Mouse (Mus musculus) brain, embryonic 14.5 days (tissue): ENCODE data around the gene Exoc8. TPM values are rescaled to one million over a fixed set of nuclear protein-coding genes. Genes with fewer than 3 reads are reported as not detected.
A peak's percentile ranks its signal among the peaks of the same experiment; 100 is the strongest.

ENCODE experiments used
- DNase-seq: peaks from one replicate; pipeline ENCODE4 v3.0.0-alpha.2; 2011; ENCODE audit warnings: low read depth
- CTCF ChIP-seq: fragments of 200-500 bp; IDR thresholded peaks from 2 replicates; pipeline ENCODE4 v1.5.1; 2012; ENCODE audit warnings: inconsistent platforms, mild to moderate bottlenecking, moderate library complexity, borderline replicate concordance; ENCODE audit not compliant: insufficient read depth, insufficient read length; ENCODE audit errors: extremely low read depth
- POLR2A ChIP-seq: fragments of 200-500 bp; IDR thresholded peaks from 2 replicates; pipeline ENCODE4 v1.6.1; 2012; ENCODE audit warnings: mild to moderate bottlenecking, inconsistent platforms, borderline replicate concordance; ENCODE audit not compliant: poor library complexity, insufficient read depth, insufficient read length, severe bottlenecking; ENCODE audit errors: extremely low read depth
- polyA plus RNA-seq: library from polyadenylated mRNA; depleted of rRNA; stranded (reverse); fragments of >200 nt; gene quantifications from 2 replicates; pipeline ENCODE4 v1.2.3, GENCODE M21; 2012; rRNA removed

The Exoc8 gene
- polyA plus RNA-seq, result 10.3 and 15.2 TPM in 2 replicates

- peak; percentile 98 for DNase-seq
- TF ChIP-seq CTCF (no peak), POLR2A (peak; percentile 50)
Measured at GRCm38 (mm10) chr8:124897386-124898250, at the start of gene Exoc8, which contains the start of gene Sprtn. TSS of gene Exoc8 (minus strand) at chr8:124897705. TSS of gene Sprtn (plus strand) at chr8:124897886.

- TF ChIP-seq POLR2A, result no peak
- no peak for TF ChIP-seq CTCF
- no peak for DNase-seq
Measured at GRCm38 (mm10) chr8:124944406-124944805, 46.9 kb upstream of the Exoc8 start.

- DNase-seq, result peak; percentile 22
- TF ChIP-seq CTCF, result no peak
- TF ChIP-seq POLR2A, result no peak
Measured at GRCm38 (mm10) chr8:124943801-124944200, 46.3 kb upstream of the Exoc8 start.

DNA sequence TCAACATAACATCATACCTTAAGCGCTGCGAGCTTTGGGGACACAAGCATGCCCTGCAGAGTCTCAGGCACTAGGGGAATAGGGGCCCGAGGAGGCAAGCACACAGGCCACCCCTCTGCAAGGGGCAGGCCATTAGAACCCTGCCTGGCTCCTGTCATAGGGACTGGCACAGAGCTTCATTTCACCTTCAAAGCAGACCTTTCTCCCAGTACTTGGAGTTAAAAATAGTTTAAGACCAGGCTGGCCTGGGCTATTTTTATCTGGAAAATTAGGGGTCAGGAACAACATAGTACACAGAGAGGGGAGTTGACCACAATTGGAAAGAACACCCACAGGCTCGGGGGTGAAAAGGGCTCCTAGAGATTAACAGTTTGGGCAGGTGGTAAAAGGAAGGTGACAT lies 39.8 kb upstream of the Exoc8 start:
- DNase-seq, result no peak
- TF ChIP-seq POLR2A, result no peak
- no peak for TF ChIP-seq CTCF

GRCm38 (mm10) chr8:124936699-124937098 lies 39.2 kb upstream of the Exoc8 start:
- no peak for DNase-seq
- TF ChIP-seq CTCF, result no peak
- no peak for TF ChIP-seq POLR2A

DNA sequence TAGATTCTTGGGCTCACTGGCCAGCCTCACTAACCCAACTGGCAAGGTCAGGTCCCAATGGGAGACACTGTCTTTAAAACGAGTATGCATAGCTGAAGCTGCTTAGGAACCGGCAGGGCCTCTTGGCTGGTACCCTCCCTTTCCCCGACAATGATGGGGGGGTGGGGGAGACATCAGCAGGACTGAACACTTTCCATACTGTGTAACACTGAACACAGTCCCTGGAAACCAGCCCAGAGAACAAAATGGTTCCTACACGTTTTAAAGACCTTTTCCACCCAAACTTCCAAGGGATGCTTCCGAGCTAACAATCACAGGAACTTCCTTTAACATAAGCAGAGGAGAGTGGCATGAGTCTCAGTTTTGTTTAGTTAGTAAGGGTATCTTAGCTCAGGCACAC lies 37.6 kb upstream of the Exoc8 start:
- TF ChIP-seq CTCF (no peak), POLR2A (no peak)
- no peak for DNase-seq

- no peak for TF ChIP-seq CTCF
- no peak for TF ChIP-seq POLR2A
- DNase-seq, result no peak
Measured at GRCm38 (mm10) chr8:124932435-124932834, 34.9 kb upstream of the Exoc8 start.

DNA sequence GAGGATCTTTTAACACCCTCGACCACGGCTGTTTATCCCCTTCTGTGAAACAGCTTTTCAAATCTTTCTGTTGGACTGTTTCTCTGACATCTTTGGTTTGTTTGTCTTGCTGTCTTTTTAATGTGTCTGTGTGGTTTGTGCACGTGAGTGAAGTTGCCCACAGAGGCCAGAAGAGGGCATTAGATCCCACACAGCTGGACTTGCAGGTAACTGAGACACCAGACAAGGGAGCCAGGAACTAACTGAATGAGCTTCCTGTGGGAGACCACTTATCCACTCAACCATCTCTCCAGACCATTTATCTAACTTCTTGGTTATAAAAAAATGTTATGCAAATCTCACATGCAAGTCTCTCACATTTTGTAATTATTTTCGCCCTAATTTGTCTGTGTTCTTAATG lies 33.1 kb upstream of the Exoc8 start:
- TF ChIP-seq CTCF (no peak), POLR2A (no peak)
- no peak for DNase-seq

DNA sequence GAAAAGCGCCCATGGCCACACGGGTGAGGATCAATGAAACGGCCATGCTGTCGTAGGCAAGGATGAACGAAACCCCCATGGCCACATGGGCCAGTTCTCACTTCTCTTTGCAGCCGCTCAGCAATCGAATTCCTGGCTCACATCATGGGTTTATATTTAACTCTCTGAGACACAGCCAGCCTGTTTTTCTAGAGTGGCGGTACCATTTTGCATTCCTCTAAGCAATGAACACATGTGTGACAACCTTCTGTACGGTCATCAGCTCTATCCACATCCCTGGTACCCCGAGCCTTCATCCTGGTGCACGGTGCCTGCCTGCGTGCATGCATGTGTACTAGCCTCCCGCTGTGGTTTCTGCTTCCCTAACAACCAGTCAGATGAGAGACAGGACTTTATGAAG lies 32.6 kb upstream of the Exoc8 start:
- DNase-seq, result no peak
- no peak for TF ChIP-seq CTCF
- no peak for TF ChIP-seq POLR2A

DNA sequence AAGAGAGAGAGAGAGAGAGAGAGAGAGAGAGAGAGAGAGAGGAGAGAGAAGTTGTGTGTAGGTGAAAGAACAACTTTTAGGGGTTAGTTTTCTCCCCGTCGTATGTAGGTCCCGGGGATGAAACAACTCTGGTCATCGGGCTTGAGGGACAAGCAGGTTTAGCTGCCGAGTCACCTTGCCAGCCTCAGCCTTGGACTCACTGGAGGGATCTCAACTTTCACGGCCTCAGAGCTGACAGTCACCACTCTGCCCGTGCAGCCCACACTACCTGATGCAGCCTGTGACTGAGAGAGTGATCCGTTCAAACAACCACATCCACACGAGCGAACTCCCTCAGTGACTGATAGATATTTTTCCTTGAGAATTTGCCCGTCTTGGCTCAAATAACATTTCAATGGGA lies 31.5 kb upstream of the Exoc8 start:
- no peak for DNase-seq
- TF ChIP-seq POLR2A (no peak), CTCF (no peak)

- peak; percentile 39 for DNase-seq
- TF ChIP-seq POLR2A, result no peak
- no peak for TF ChIP-seq CTCF
Measured at GRCm38 (mm10) chr8:124926351-124926771, 28.9 kb upstream of the Exoc8 start.
